Mouse (Mus musculus): ENCODE data around the gene Opcml.

- TF ChIP-seq TAL1 (IDR thresholded peaks at IDR 0.05; ENCODE audit: low read length): no peak
- TF ChIP-seq GATA1 (IDR thresholded peaks at IDR 0.05; ENCODE audit: low read length): no peak
These were observed 258.6 kb downstream of the Opcml start for GRCm38 (mm10) chr9:28049157-28049556.

Data from erythroblast, embryonic 14.5 days (primary cell).